Mouse (Mus musculus) left cerebral cortex, adult 2 months (tissue): ENCODE measurements around the gene Prdm15. TPM values are rescaled to one million over a fixed set of nuclear protein-coding genes. Genes with fewer than 3 reads are reported as not detected.

Source experiments
- DNase-seq, 2 experiments: peaks; one replicate each; pipeline ENCODE4 v3.0.0; 2021 to 2022; ENCODE audit warnings: low spot score in 2 of 2, mixed read lengths in 1 of 2; ENCODE audit errors: extremely low spot score in 1 of 2
- H3K27ac ChIP-seq: fragments of 200-600 bp; 2 replicates; pipeline ENCODE4 v1.8.1; 2022
- H3K4me3 ChIP-seq: fragments of 200-600 bp; 2 replicates; pipeline ENCODE4 v1.8.1; 2022
- CTCF ChIP-seq: fragments of 200-600 bp; IDR thresholded peaks from 2 replicates; pipeline ENCODE4 v1.8.1; 2022; ENCODE audit warnings: antibody characterized with exemption, mild to moderate bottlenecking, moderate library complexity
- intact Hi-C: fragments of 180-260 bp; cut with DNase I; formaldehyde crosslinking; loops from one replicate; pipeline ENCODE4 v1.15.1; 2025
- long read RNA-seq, 2 experiments: library from polyadenylated mRNA; stranded (forward); transcript quantifications; one replicate each; pipeline ENCODE4 v2.0.0; 2021; ENCODE audit warnings: borderline mapping rate in 2 of 2
- total RNA-seq, 2 experiments: library from RNA; stranded (reverse); gene quantifications; 2 replicates each; pipeline ENCODE4 v1.2.3; 2021

Prdm15 gene
- total RNA-seq: 10 to 100 TPM; 22.1 to 25.6 TPM
- long read RNA-seq, experiment 1, full-length matches to known transcripts: 1 of 12 reads
- long read RNA-seq, experiment 1, partial matches to known transcripts: 4 of 12 reads
- long read RNA-seq, experiment 1, other reads (novel, unspliced or antisense): 7 of 12 reads
- long read RNA-seq, experiment 2, partial matches to known transcripts: 0 of 7 reads
- long read RNA-seq, experiment 2, other reads (novel, unspliced or antisense): 5 of 7 reads

- peak; percentile 89 to 92 for DNase-seq
- Histone ChIP-seq H3K27ac (peak within 1 kb of the TSS; percentile 98), H3K4me3 (peak within 1 kb of the TSS; percentile 68)
- intact Hi-C loops: loop anchor here (2.0 kb wide), 3 partner anchors 43 to 111 kb away; partner anchors contain the start of genes C2cd2 and Zbtb21
- TF ChIP-seq CTCF: no peak; the same call in 1 of the 2 replicates
These were observed at the start of gene Prdm15 for GRCm38 (mm10) chr16:97851741-97852319. Gene Prdm15, minus strand, starts transcription at chr16:97851850.

- TF ChIP-seq CTCF: no peak
- Histone ChIP-seq H3K27ac (no peak overlapping the region; the same call in 1 of the 2 replicates), H3K4me3 (no peak overlapping the region)
- no peak for DNase-seq
- intact Hi-C loops: no loop called here
These were observed 45.8 kb upstream of the Prdm15 start for GRCm38 (mm10) chr16:97897346-97898024.

GRCm38 (mm10) chr16:97887762-97888161 is 36.1 kb upstream of the Prdm15 start:
- TF ChIP-seq CTCF: no peak
- intact Hi-C loops: no loop called here
- Histone ChIP-seq H3K27ac (no peak overlapping the region), H3K4me3 (no peak overlapping the region)
- no peak for DNase-seq

- intact Hi-C loops: no loop called here
- H3K4me3 ChIP-seq: no peak overlapping the region
- no peak overlapping the region for H3K27ac ChIP-seq
- DNase-seq: no peak
- TF ChIP-seq CTCF: no peak
These were observed 32.0 kb upstream of the Prdm15 start for GRCm38 (mm10) chr16:97883696-97884095.

GRCm38 (mm10) chr16:97882891-97883290 is 31.2 kb upstream of the Prdm15 start:
- TF ChIP-seq CTCF: no peak
- intact Hi-C loops: no loop called here
- no peak overlapping the region for H3K4me3 ChIP-seq
- H3K27ac ChIP-seq: no peak overlapping the region
- DNase-seq: no peak

GRCm38 (mm10) chr16:97879134-97879533 is 27.5 kb upstream of the Prdm15 start:
- intact Hi-C loops: loop anchor here (2.0 kb wide), 1 partner anchor 74 kb away; no protein-coding TSS in a partner anchor
- DNase-seq: peak in 1 of 2 experiments; percentile 54
- TF ChIP-seq CTCF: peak; percentile 67

GRCm38 (mm10) chr16:97877502-97877901 is 25.9 kb upstream of the Prdm15 start:
- no peak for TF ChIP-seq CTCF
- Histone ChIP-seq H3K27ac (no peak overlapping the region), H3K4me3 (no peak overlapping the region)
- intact Hi-C loops: no loop called here
- no peak for DNase-seq

More at GRCm38 (mm10) chr16:97879134-97879533, 27.5 kb upstream of the Prdm15 start:
- Histone ChIP-seq H3K27ac (no peak overlapping the region), H3K4me3 (no peak overlapping the region)

- DNase-seq: no peak
- no peak for TF ChIP-seq CTCF
- Histone ChIP-seq H3K27ac (no peak overlapping the region), H3K4me3 (no peak overlapping the region)
- intact Hi-C loops: no loop called here
These were observed 23.5 kb upstream of the Prdm15 start for GRCm38 (mm10) chr16:97875101-97875500.

- no peak for DNase-seq
- no peak overlapping the region for H3K4me3 ChIP-seq
- no peak overlapping the region for H3K27ac ChIP-seq
- intact Hi-C loops: no loop called here
- no peak for TF ChIP-seq CTCF
These were observed 22.7 kb upstream of the Prdm15 start for GRCm38 (mm10) chr16:97874376-97874775.

- DNase-seq: no peak
- intact Hi-C loops: no loop called here
- Histone ChIP-seq H3K27ac (no peak overlapping the region), H3K4me3 (no peak overlapping the region)
- no peak for TF ChIP-seq CTCF
These were observed 21.0 kb upstream of the Prdm15 start for GRCm38 (mm10) chr16:97872657-97873056.

GRCm38 (mm10) chr16:97869193-97870102 is 17.8 kb upstream of the Prdm15 start:
- no peak for TF ChIP-seq CTCF
- intact Hi-C loops: no loop called here

More at GRCm38 (mm10) chr16:97869193-97870102, 17.8 kb upstream of the Prdm15 start:
- DNase-seq: no peak
- Histone ChIP-seq H3K4me3 (no peak overlapping the region), H3K27ac (no peak overlapping the region)
